Mouse (Mus musculus) hindbrain, embryonic 12.5 days (tissue): ENCODE measurements around the gene Jade1. TPM values are rescaled to one million over a fixed set of nuclear protein-coding genes. Genes with fewer than 3 reads are reported as not detected.

Experiments
- ATAC-seq: fragments of 200-750 bp; cut with Nextera tagmentation; 2 replicates; pipeline ENCODE4 v1.8.0; 2017; ENCODE audit warnings: moderate TSS enrichment; ENCODE audit not compliant: low FRiP score
- H3K27ac ChIP-seq: fragments of 300-500 bp; sonication (generic); 2 replicates; pipeline ENCODE4 v1.5.1; 2016; ENCODE audit warnings: mild to moderate bottlenecking
- H3K27me3 ChIP-seq: fragments of 300-500 bp; sonication (generic); 2 replicates; pipeline ENCODE4 v1.6.1; 2016; ENCODE audit warnings: mild to moderate bottlenecking
- H3K36me3 ChIP-seq: fragments of 300-500 bp; sonication (generic); 2 replicates; pipeline ENCODE4 v1.6.1; 2016; ENCODE audit warnings: mild to moderate bottlenecking
- H3K4me1 ChIP-seq: fragments of 300-500 bp; sonication (generic); 2 replicates; pipeline ENCODE4 v1.6.1; 2016
- H3K4me2 ChIP-seq: fragments of 300-500 bp; sonication (generic); replicated peaks from 2 replicates; pipeline ENCODE4 v1.6.1; 2016; ENCODE audit warnings: mild to moderate bottlenecking
- H3K4me3 ChIP-seq: fragments of 300-500 bp; sonication (generic); 2 replicates; pipeline ENCODE4 v1.5.1; 2016; ENCODE audit warnings: mild to moderate bottlenecking
- H3K9ac ChIP-seq: fragments of 300-500 bp; sonication (generic); 2 replicates; pipeline ENCODE4 v1.6.1; 2016; ENCODE audit warnings: mild to moderate bottlenecking, moderate library complexity
- H3K9me3 ChIP-seq: fragments of 300-500 bp; sonication (generic); replicated peaks from 2 replicates; pipeline ENCODE4 v1.6.1; 2016; ENCODE audit warnings: mild to moderate bottlenecking
- WGBS: fragments of 180-500 bp; shearing (Covaris S2); methylation state at CpG from one replicate; pipeline ENCODE4 v1.1.7; 2016; 5-methylcytosine and 5-hydroxymethylcytosine counted together
- polyA plus RNA-seq: library from polyadenylated mRNA; unstranded; fragments of >200 nt; fragmentation: Nextera tagmentation; extraction: Ambion mirVana; gene quantifications from 2 replicates; pipeline ENCODE4 v1.2.1, GENCODE M21; 2016

Jade1 gene
- polyA plus RNA-seq, 1 experiment from 2014 or later, result 16.0 TPM

- H3K9ac ChIP-seq, result no peak overlapping the region
- H3K4me1 ChIP-seq, result peaks cover 18% of the 10 kb centered on the region
- WGBS, result 94% methylated on average over 8 of the region's 8 CpGs
- ATAC-seq, result no peak
- H3K27ac ChIP-seq, result no peak overlapping the region
- no peaks in the 10 kb centered on the region for H3K27me3 ChIP-seq
- H3K9me3 ChIP-seq, result no peaks in the 10 kb centered on the region
- H3K4me3 ChIP-seq, result no peak overlapping the region
- peaks cover 38% of the 10 kb centered on the region for H3K36me3 ChIP-seq
- no peak overlapping the region for H3K4me2 ChIP-seq
Measured at GRCm38 (mm10) chr3:41607467-41607866, 51.9 kb downstream of the Jade1 start.

GRCm38 (mm10) chr3:41609071-41609470 is 53.5 kb downstream of the Jade1 start:
- H3K9ac ChIP-seq, result no peak overlapping the region
- no peak overlapping the region for H3K4me3 ChIP-seq
- H3K4me1 ChIP-seq, result peaks cover 7% of the 10 kb centered on the region
- H3K27me3 ChIP-seq, result no peaks in the 10 kb centered on the region
- whole genome bisulfite sequencing, result 92% methylated on average over 5 of the region's 5 CpGs
- no peaks in the 10 kb centered on the region for H3K9me3 ChIP-seq
- peaks cover 52% of the 10 kb centered on the region for H3K36me3 ChIP-seq
- H3K27ac ChIP-seq, result no peak overlapping the region
- no peak for ATAC-seq
- no peak overlapping the region for H3K4me2 ChIP-seq

- no peak overlapping the region for H3K27ac ChIP-seq
- H3K27me3 ChIP-seq, result no peaks in the 10 kb centered on the region
- ATAC-seq, result no peak
- H3K36me3 ChIP-seq, result peaks cover 46% of the 10 kb centered on the region
- H3K9ac ChIP-seq, result no peak overlapping the region
- H3K9me3 ChIP-seq, result no peaks in the 10 kb centered on the region
- H3K4me2 ChIP-seq, result no peak overlapping the region
- 94% methylated on average over 3 of the region's 3 CpGs for WGBS
- H3K4me1 ChIP-seq, result no peaks in the 10 kb centered on the region
- no peak overlapping the region for H3K4me3 ChIP-seq
Measured at GRCm38 (mm10) chr3:41612211-41612610, 56.7 kb downstream of the Jade1 start.

GRCm38 (mm10) chr3:41613706-41614105 is 58.2 kb downstream of the Jade1 start:
- no peaks in the 10 kb centered on the region for H3K9me3 ChIP-seq
- 88% methylated on average over 9 of the region's 9 CpGs for whole genome bisulfite sequencing
- peaks cover 46% of the 10 kb centered on the region for H3K36me3 ChIP-seq
- no peaks in the 10 kb centered on the region for H3K27me3 ChIP-seq
- no peaks in the 10 kb centered on the region for H3K4me1 ChIP-seq
- no peak overlapping the region for H3K27ac ChIP-seq
- no peak overlapping the region for H3K9ac ChIP-seq
- no peak overlapping the region for H3K4me3 ChIP-seq
- ATAC-seq, result no peak
- no peak overlapping the region for H3K4me2 ChIP-seq

- Histone ChIP-seq H3K36me3 (peaks cover 46% of the 10 kb centered on the region), H3K4me2 (no peak overlapping the region), H3K9me3 (no peaks in the 10 kb centered on the region), H3K4me1 (no peaks in the 10 kb centered on the region), H3K27ac (no peak overlapping the region), H3K4me3 (no peak overlapping the region), H3K27me3 (no peaks in the 10 kb centered on the region), H3K9ac (no peak overlapping the region)
- ATAC-seq, result no peak
- 95% methylated on average over 5 of the region's 5 CpGs for WGBS
Measured at GRCm38 (mm10) chr3:41614230-41614985, 58.9 kb downstream of the Jade1 start.

- Histone ChIP-seq H3K4me3 (no peak overlapping the region), H3K9me3 (no peaks in the 10 kb centered on the region), H3K36me3 (peaks cover 15% of the 10 kb centered on the region), H3K4me2 (no peak overlapping the region), H3K27ac (no peak overlapping the region), H3K4me1 (no peaks in the 10 kb centered on the region), H3K9ac (no peak overlapping the region), H3K27me3 (no peaks in the 10 kb centered on the region)
- no peak for ATAC-seq
- WGBS, result 80% methylated on average over 3 of the region's 3 CpGs
Measured at GRCm38 (mm10) chr3:41618036-41618435, 62.5 kb downstream of the Jade1 start.

GRCm38 (mm10) chr3:41618488-41618887 is 63.0 kb downstream of the Jade1 start:
- no peak for ATAC-seq
- no peak overlapping the region for H3K27ac ChIP-seq
- no peaks in the 10 kb centered on the region for H3K27me3 ChIP-seq
- no peak overlapping the region for H3K9ac ChIP-seq
- H3K4me3 ChIP-seq, result no peak overlapping the region
- no peaks in the 10 kb centered on the region for H3K9me3 ChIP-seq
- H3K4me2 ChIP-seq, result no peak overlapping the region
- WGBS, result 85% methylated on average over 3 of the region's 3 CpGs
- peaks cover 10% of the 10 kb centered on the region for H3K36me3 ChIP-seq
- H3K4me1 ChIP-seq, result no peaks in the 10 kb centered on the region

- Histone ChIP-seq H3K36me3 (no peaks in the 10 kb centered on the region), H3K4me3 (no peak overlapping the region), H3K4me1 (no peaks in the 10 kb centered on the region), H3K27ac (no peak overlapping the region), H3K9ac (no peak overlapping the region), H3K9me3 (no peaks in the 10 kb centered on the region), H3K4me2 (no peak overlapping the region), H3K27me3 (no peaks in the 10 kb centered on the region)
- no peak for ATAC-seq
- WGBS, result 88% methylated on average over 7 of the region's 7 CpGs
Measured at GRCm38 (mm10) chr3:41620971-41621370, 65.4 kb downstream of the Jade1 start.

GRCm38 (mm10) chr3:41655642-41656041 is 100.1 kb downstream of the Jade1 start:
- no peak overlapping the region for H3K4me3 ChIP-seq
- no peak overlapping the region for H3K9ac ChIP-seq
- H3K27me3 ChIP-seq, result no peaks in the 10 kb centered on the region
- 100% methylated on average over 1 of the region's 1 CpGs for WGBS
- H3K4me2 ChIP-seq, result no peak overlapping the region
- H3K4me1 ChIP-seq, result no peaks in the 10 kb centered on the region
- no peaks in the 10 kb centered on the region for H3K9me3 ChIP-seq
- no peak overlapping the region for H3K27ac ChIP-seq
- ATAC-seq, result no peak
- H3K36me3 ChIP-seq, result peaks cover 26% of the 10 kb centered on the region

Other genes with a start within 250 kb of the Jade1 start
- gene Sclt1, start 186.8 kb downstream of the Jade1 start, polyA plus RNA-seq, result 30.5 and 30.6 TPM in 2 replicates
- gene D3Ertd751e, start 186.9 kb downstream of the Jade1 start, polyA plus RNA-seq, result 20.8 and 20.9 TPM in 2 replicates